Mouse (Mus musculus) lung, embryonic 16.5 days (tissue): Measurements from ENCODE around the gene Mkrn3. TPM values are rescaled to one million over a fixed set of nuclear protein-coding genes. Genes with fewer than 3 reads are reported as not detected.

ENCODE experiments used
- ATAC-seq: fragments of 200-750 bp; cut with Nextera tagmentation; 2 replicates; pipeline ENCODE4 v1.8.0; 2017; ENCODE audit warnings: low read depth, mild to moderate bottlenecking, moderate library complexity
- H3K27ac ChIP-seq: fragments of 300-500 bp; sonication (generic); 2 replicates; pipeline ENCODE4 v1.5.1; 2014; ENCODE audit warnings: mild to moderate bottlenecking, control low read depth, low read length
- H3K27me3 ChIP-seq: fragments of 300-500 bp; sonication (generic); 2 replicates; pipeline ENCODE4 v1.6.1; 2014; ENCODE audit warnings: low read depth, low read length, mixed read lengths; ENCODE audit not compliant: control insufficient read depth, insufficient read depth
- H3K36me3 ChIP-seq: fragments of 300-500 bp; sonication (generic); 2 replicates; pipeline ENCODE4 v1.6.1; 2014; ENCODE audit warnings: low read length; ENCODE audit not compliant: control insufficient read depth, insufficient read depth
- H3K4me1 ChIP-seq: fragments of 300-500 bp; sonication (generic); replicated peaks from 2 replicates; pipeline ENCODE4 v1.6.1; 2014; ENCODE audit warnings: low read length, mixed read lengths; ENCODE audit not compliant: control insufficient read depth, insufficient read depth
- H3K4me2 ChIP-seq: fragments of 300-500 bp; sonication (generic); 2 replicates; pipeline ENCODE4 v1.6.1; 2014; ENCODE audit warnings: low read depth, low read length, control low read depth
- H3K4me3 ChIP-seq: fragments of 300-500 bp; sonication (generic); 2 replicates; pipeline ENCODE4 v1.5.1; 2014; ENCODE audit warnings: mild to moderate bottlenecking, low read length, control low read depth
- H3K9ac ChIP-seq: fragments of 300-500 bp; sonication (generic); 2 replicates; pipeline ENCODE4 v1.6.1; 2014; ENCODE audit warnings: low read length, control low read depth
- H3K9me3 ChIP-seq: fragments of 300-500 bp; sonication (generic); 2 replicates; pipeline ENCODE4 v1.6.1; 2016; ENCODE audit warnings: low read length; ENCODE audit not compliant: control insufficient read depth
- WGBS: fragments of 180-500 bp; shearing (Covaris S2); extraction: QIAGEN DNeasy Blood & Tissue Kit; methylation state at CpG from one replicate; pipeline ENCODE4 v1.1.7; 2014; 5-methylcytosine and 5-hydroxymethylcytosine counted together
- polyA plus RNA-seq: library from polyadenylated mRNA; unstranded; fragments of >200 nt; fragmentation: Nextera tagmentation; extraction: Ambion mirVana; gene quantifications from 2 replicates; pipeline ENCODE4 v1.2.1, GENCODE M21; 2015

Gene Mkrn3
- polyA plus RNA-seq, 1 experiment from 2014 or later = 4.2 TPM

- H3K36me3 ChIP-seq = no peaks in the 10 kb centered on the region
- WGBS = 46% methylated on average over 1 of the region's 1 CpGs
These were observed 27.7 kb downstream of the Mkrn3 start for GRCm38 (mm10) chr7:62392202-62392601.

GRCm38 (mm10) chr7:62388291-62388690 lies 31.6 kb downstream of the Mkrn3 start:
- Histone ChIP-seq H3K4me3 (no peak overlapping the region), H3K9ac (no peak overlapping the region), H3K27me3 (no peaks in the 10 kb centered on the region), H3K4me2 (no peak overlapping the region), H3K9me3 (no peaks in the 10 kb centered on the region), H3K36me3 (no peaks in the 10 kb centered on the region), H3K4me1 (no peaks in the 10 kb centered on the region), H3K27ac (no peak overlapping the region)
- no peak for ATAC-seq
- 36% methylated on average over 4 of the region's 4 CpGs for WGBS

More at GRCm38 (mm10) chr7:62392202-62392601, 27.7 kb downstream of the Mkrn3 start:
- H3K27me3 ChIP-seq = no peaks in the 10 kb centered on the region
- no peak overlapping the region for H3K27ac ChIP-seq
- no peak overlapping the region for H3K9ac ChIP-seq
- no peaks in the 10 kb centered on the region for H3K4me1 ChIP-seq
- H3K4me3 ChIP-seq = no peak overlapping the region
- no peaks in the 10 kb centered on the region for H3K9me3 ChIP-seq
- H3K4me2 ChIP-seq = no peak overlapping the region
- no peak for ATAC-seq

GRCm38 (mm10) chr7:62382391-62382790 lies 37.5 kb downstream of the Mkrn3 start:
- H3K9ac ChIP-seq = no peak overlapping the region
- H3K4me2 ChIP-seq = no peak overlapping the region
- H3K27ac ChIP-seq = no peak overlapping the region
- 4% methylated on average over 2 of the region's 2 CpGs for WGBS
- 0 out of 2 replicates have a peak, but pooled peaks have one; percentile 15 for ATAC-seq
- no peak overlapping the region for H3K4me3 ChIP-seq
- no peaks in the 10 kb centered on the region for H3K4me1 ChIP-seq
- H3K27me3 ChIP-seq = no peaks in the 10 kb centered on the region
- H3K9me3 ChIP-seq = 0 out of 2 replicates have a peak, but pooled peaks cover 3% of the 10 kb centered on the region
- H3K36me3 ChIP-seq = no peaks in the 10 kb centered on the region

GRCm38 (mm10) chr7:62378529-62378928 lies 41.4 kb downstream of the Mkrn3 start:
- Histone ChIP-seq H3K4me2 (no peak overlapping the region), H3K9me3 (0 out of 2 replicates have a peak, but pooled peaks cover 3% of the 10 kb centered on the region), H3K36me3 (no peaks in the 10 kb centered on the region), H3K27ac (no peak overlapping the region), H3K4me1 (no peaks in the 10 kb centered on the region), H3K9ac (no peak overlapping the region), H3K4me3 (no peak overlapping the region), H3K27me3 (no peaks in the 10 kb centered on the region)
- ATAC-seq = no peak
- 91% methylated on average over 9 of the region's 9 CpGs for WGBS

GRCm38 (mm10) chr7:62377313-62377712 lies 42.6 kb downstream of the Mkrn3 start:
- H3K36me3 ChIP-seq = no peaks in the 10 kb centered on the region
- peak overlapping the region; percentile 59 for H3K9ac ChIP-seq
- H3K4me2 ChIP-seq = peak overlapping the region; percentile 72
- WGBS = 27% methylated on average over 10 of the region's 14 CpGs
- no peak overlapping the region for H3K27ac ChIP-seq
- H3K4me3 ChIP-seq = peak overlapping the region; percentile 48
- ATAC-seq = peak; percentile 53
- no peaks in the 10 kb centered on the region for H3K27me3 ChIP-seq
- 0 out of 2 replicates have a peak, but pooled peaks cover 3% of the 10 kb centered on the region for H3K9me3 ChIP-seq
- H3K4me1 ChIP-seq = no peaks in the 10 kb centered on the region

- WGBS = 20% methylated on average over 31 of the region's 31 CpGs
- Histone ChIP-seq H3K36me3 (no peaks in the 10 kb centered on the region), H3K27me3 (no peaks in the 10 kb centered on the region), H3K27ac (no peak within 1 kb of the TSS), H3K9ac (peak within 1 kb of the TSS; percentile 59), H3K4me2 (peak within 1 kb of the TSS; percentile 72), H3K4me1 (no peaks in the 10 kb centered on the region), H3K9me3 (0 out of 2 replicates have a peak, but pooled peaks cover 3% of the 10 kb centered on the region), H3K4me3 (peak within 1 kb of the TSS; percentile 48)
- ATAC-seq = peak; percentile 82
These were observed 43.2 kb downstream of the Mkrn3 start, which contains the start of gene Magel2 for GRCm38 (mm10) chr7:62376510-62377304. Gene Magel2 (plus strand): TSS chr7:62377010.

GRCm38 (mm10) chr7:62375658-62376057 lies 44.3 kb downstream of the Mkrn3 start:
- no peak overlapping the region for H3K4me2 ChIP-seq
- 26% methylated on average over 4 of the region's 4 CpGs for WGBS
- H3K27ac ChIP-seq = no peak overlapping the region
- H3K9me3 ChIP-seq = 0 out of 2 replicates have a peak, but pooled peaks cover 3% of the 10 kb centered on the region
- no peak overlapping the region for H3K4me3 ChIP-seq
- H3K36me3 ChIP-seq = no peaks in the 10 kb centered on the region
- no peaks in the 10 kb centered on the region for H3K27me3 ChIP-seq
- no peak for ATAC-seq
- no peaks in the 10 kb centered on the region for H3K4me1 ChIP-seq
- H3K9ac ChIP-seq = no peak overlapping the region

Other genes starting within 250 kb of the Mkrn3 start
- gene Ndn, start 73.6 kb downstream of the Mkrn3 start, polyA plus RNA-seq = 62.8 and 67.0 TPM in 2 replicates
- gene Magel2, start 43.1 kb downstream of the Mkrn3 start, polyA plus RNA-seq = 1.1 TPM in 2 replicates
- 20.8 and 25.3 TPM in 2 replicates for gene Peg12, start 44.4 kb upstream of the Mkrn3 start, polyA plus RNA-seq